Mouse (Mus musculus) heart, adult 9 months (tissue): ENCODE results near the gene Catsper3.

ENCODE experiments used
- DNase-seq, 2 experiments: peaks; one replicate each; pipeline ENCODE4 v3.0.0; 2022; ENCODE audit warnings: low spot score in 2 of 2

Gene Catsper3

GRCm38 (mm10) chr13:55784268-55784667, at the start of gene Catsper3:
Gene Catsper3 (plus strand): TSS chr13:55784568.
- no peak for DNase-seq

DNA sequence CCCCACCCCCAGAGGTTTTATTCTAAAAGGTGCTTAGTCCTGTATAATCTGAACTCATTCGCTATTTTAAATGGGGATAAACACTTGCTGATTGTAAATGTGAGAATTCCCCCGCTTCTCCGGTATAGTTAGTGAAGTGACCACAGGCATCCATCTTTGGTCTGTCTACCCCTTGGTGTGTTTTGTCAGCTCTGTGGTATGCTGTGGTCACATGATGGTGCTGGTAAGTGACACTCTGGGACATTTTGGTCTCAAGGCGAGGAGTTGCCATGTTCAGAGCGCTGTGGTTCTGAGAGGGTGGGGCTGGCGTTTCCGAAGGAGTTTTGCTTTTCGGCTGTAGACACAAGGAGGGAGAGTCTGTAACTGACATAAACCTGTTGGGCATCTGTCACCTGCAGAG, 46.5 kb upstream of the Catsper3 start:
- no peak for DNase-seq

DNA sequence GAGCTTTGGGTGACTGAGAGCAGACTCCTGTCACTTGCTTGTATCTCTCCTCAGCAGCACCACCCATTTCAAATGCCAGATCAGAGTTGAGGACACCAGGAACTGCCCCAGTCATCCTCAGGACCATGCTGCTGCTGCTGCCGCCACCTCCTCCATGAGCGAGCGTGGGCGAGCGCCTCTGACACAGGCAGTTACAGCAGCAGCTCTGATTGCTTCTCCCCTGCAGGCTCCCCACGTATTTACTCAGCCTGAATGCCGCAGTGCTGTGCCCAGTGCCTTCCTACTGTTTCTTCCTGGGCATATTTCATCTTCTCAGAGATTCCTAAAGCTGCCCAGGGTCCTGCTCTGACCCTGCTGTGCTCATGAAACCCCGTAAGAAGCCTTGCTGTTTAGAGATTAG, 42.1 kb upstream of the Catsper3 start:
- no peak for DNase-seq

DNA sequence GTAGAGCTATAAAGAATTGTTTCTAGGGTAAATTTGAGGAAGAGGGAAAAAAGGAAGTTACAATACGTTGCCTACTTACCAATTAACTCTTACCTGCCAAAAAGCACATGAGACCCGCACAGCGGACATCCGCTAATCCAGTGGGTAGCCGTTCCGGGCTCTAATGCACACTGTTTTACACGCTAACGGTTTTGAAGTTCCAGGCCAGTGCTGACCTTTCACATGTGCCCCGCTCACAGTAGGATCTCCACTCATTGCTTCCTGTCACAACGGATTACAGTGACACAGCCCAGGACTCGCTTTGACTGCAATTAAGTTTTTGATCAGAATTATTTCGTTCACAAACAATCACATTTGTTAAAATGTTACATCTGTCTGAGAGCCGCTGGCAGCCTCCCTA, 30.0 kb upstream of the Catsper3 start:
- DNase-seq: no peak

- no peak for DNase-seq
Observed at GRCm38 (mm10) chr13:55756789-55757188, 27.6 kb upstream of the Catsper3 start.

DNA sequence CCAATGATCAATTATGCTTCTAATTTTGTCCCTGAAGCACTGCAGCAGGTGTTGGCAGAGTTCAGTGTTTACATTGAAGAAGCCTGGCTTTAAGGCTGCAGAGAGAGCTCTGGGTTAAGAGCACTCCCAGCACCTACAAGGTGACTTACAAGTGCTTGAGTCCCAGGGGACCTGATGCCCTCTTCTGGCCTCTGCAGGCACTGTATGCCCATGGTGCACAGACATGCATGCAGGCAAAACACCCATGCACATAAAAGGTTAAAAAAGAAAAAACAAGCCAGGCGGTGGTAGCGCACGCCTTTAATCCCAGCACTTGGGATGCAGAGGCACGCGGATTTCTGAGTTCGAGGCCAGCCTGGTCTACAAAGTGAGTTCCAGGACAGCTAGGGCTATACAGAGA, 26.7 kb upstream of the Catsper3 start:
- no peak for DNase-seq

DNA sequence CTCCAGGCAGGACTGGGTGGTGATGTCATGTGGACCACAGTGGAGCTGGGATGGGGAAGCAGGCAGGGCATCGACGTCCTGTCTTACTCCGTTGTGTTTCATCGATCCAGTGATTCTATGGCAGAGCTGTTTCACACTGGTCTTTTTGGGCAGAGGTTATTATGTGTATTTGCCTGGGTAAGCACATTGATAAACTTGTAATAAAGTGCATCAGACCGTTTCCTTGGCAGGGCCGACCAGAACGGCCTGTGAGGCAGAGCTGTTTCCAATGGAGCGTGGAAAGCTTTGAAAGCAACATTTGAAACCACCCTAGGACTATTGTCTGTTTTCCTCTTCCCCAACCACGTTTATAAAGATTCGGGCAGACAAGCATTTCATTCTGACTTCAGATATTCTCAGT, 23.8 kb upstream of the Catsper3 start:
- DNase-seq: no peak

GRCm38 (mm10) chr13:55761486-55761885, 22.9 kb upstream of the Catsper3 start:
- no peak for DNase-seq

DNA sequence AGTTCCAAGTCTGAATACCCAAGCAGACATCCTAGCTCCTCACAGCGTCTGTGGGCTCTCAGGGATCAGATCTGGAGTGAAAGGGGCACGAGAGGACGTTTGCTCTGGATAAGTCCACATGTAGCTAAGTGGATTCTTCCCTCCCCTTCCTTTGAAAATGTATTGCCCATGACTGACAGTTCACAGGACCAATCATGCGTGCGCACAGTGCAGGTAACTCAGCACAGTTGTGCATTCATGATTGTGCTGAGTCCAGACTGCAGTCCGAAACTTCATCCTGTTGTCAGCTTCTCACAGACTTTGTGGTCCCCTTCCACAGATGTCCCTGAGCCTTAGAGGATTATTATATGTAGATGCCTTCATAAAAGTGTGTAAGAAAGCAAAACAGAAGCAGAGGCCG, 10.0 kb upstream of the Catsper3 start:
- DNase-seq: no peak

DNA sequence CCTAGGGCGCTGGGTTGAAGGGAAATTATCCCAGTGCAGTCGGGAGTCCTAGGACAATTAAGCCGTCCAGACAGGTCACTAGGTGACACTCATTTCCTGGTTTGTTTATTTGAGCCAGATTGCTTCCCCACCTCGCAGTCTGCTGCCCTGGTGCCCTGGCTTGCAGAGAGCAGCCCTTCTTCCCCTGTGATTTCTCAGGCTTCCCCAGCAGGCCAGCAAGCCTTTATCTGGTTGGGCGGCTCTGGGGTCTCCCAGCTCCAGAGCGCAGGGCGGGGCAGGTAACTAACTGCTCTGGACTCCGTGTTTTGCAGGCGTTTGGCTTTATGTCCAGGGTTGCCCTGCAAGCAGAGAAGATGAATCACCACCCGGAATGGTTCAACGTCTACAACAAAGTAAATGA, 9.3 kb upstream of the Catsper3 start:
- DNase-seq: no peak

- DNase-seq: no peak
Observed at GRCm38 (mm10) chr13:55786120-55786519, 1.8 kb downstream of the Catsper3 start.

DNA sequence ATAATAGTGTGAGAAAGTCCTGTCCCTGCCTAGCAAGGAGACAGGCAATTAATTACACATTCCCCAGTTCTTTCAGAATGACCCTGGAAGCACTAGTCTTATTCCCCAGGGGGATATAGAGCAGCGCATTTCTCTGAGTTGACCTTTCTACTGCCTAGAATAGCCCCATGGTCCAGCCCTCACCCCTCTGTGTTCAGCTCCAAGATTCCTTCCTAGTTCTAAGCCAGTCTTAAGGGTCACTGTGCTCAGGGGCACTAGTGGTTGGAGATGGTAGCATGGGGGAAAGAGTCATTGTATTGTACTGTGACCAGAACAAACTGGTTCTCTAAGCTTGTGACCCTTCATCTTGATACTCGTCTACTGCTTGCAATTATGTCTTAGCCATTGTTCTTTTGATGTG, 16.9 kb downstream of the Catsper3 start:
- DNase-seq: no peak

DNA sequence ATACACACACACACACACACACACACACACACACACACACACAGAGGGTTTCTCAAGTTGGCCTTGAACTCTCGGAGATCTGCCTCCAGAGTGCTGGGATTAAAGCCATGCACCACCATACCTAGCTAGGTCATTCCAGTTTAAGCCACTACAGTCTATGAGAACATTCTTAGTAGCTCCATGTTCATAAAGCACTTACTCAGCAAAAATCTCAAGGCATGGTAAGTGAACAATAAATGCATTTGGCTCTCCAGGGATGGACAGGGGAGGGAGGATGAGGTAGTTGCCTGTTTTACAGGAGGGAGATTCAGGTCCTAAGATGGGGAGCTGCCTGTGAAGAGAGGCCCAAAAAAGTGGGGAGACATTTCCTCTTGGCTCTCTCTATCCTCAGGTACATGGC, 19.6 kb downstream of the Catsper3 start:
- DNase-seq: no peak

GRCm38 (mm10) chr13:55809041-55809623, 24.8 kb downstream of the Catsper3 start:
- no peak for DNase-seq

DNA sequence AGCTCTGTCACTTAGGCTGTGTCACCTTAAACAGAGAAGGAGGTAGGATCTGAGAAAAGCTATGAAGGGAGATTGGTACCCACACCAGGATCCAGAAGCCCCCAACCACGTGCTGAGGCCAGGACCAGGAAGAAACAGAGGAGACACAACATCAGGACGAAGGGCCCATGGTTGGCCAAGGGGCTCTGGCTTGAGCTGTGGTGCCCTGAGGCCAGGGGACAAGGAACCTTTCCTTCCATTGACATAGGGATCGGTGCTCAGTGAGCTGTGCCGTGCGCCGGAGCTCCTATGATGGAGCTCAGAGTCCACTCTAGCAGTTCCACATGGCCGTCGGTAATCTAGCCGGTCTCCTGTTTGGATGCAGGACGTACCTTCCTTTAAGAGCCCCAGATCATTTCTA, 25.3 kb downstream of the Catsper3 start:
- DNase-seq: no peak

- DNase-seq: no peak
Observed at GRCm38 (mm10) chr13:55810947-55811346, 26.6 kb downstream of the Catsper3 start.

DNA sequence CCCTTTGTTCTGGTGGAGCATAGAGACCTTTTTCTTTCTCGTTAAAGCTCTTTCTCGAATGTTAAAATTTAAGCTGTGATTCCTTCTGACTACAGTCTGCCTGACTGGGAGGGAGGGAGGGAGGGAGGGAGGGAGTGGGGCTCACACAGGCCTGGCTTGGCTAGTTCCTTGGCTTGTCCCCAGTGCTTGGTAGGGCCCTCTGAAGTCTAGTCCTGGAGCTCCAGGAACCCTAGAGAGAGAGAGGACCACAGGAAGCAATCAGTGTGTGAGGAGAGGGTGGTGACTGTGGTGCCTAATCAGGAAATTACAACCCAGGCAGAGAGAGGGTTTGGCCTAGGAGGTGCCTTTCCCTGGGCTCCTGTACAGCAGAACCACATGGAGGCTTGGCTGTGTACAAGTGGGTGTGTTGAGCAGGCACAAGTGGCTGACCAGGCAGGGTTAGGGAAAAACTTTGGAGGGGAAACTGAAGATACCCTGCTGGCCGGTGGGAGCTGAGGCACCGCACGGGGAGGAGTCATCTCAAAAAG, 29.2 kb downstream of the Catsper3 start:
- DNase-seq: no peak

DNA sequence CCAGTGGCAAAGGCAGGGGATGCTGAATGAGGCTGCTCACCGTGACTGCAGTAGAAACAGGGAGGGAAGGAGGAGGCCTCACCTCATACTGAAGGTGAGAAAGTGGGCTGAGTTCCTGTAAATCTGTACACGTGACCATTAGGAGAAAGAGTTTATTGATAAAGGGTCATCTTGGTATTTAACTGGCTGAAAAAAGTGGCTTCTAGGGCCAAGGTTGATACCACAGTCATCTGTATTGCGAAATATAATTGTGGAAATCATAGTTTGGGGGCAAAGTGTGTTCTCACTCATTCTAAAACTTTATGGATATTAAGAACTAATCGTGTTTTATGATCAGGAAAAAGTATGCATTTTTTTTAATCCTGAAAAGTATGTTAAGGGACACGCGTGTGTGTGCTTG, 30.5 kb downstream of the Catsper3 start:
- no peak for DNase-seq

GRCm38 (mm10) chr13:55822499-55822898, 38.1 kb downstream of the Catsper3 start:
- no peak for DNase-seq

DNA sequence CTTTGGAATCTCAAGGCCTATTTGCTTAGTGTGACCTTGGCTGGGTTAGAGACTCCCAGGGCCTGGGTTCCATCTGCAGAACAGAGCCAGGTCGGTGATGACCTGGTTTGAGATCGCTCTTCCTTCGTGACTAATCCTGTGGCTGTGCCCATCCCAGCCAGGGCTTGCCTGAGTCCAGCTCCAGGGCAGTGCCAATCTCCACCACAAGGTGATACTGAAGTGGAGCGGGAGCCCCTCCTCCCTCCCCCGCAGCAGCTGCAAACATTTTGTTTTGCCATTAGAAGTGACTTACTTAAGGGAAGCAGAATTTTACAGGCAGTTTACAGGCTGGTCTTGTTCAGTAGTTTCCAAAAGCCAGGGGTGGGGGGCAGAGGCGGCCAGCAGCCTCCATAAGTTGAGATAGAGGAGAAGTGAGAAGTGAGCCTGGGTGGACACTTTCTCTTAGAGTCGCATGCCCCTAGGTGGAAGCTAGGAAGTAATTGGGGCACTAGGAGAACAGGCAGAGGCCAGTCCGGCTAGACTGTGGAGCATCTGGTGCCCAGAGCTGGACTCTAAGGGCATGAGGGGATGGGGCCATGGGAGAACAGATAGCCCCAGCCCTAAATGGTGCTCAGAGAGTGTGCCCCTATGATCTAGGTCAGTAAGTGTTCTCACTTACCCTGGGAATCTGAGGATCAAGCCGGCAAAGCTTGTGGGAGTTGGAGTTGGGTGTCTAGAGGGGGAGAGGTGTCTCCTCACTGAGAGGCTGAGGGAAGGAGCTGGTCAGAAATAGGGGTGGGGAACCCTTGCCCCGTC, 40.0 kb downstream of the Catsper3 start:
- no peak for DNase-seq

GRCm38 (mm10) chr13:55825245-55825681, 40.9 kb downstream of the Catsper3 start:
- no peak for DNase-seq

DNA sequence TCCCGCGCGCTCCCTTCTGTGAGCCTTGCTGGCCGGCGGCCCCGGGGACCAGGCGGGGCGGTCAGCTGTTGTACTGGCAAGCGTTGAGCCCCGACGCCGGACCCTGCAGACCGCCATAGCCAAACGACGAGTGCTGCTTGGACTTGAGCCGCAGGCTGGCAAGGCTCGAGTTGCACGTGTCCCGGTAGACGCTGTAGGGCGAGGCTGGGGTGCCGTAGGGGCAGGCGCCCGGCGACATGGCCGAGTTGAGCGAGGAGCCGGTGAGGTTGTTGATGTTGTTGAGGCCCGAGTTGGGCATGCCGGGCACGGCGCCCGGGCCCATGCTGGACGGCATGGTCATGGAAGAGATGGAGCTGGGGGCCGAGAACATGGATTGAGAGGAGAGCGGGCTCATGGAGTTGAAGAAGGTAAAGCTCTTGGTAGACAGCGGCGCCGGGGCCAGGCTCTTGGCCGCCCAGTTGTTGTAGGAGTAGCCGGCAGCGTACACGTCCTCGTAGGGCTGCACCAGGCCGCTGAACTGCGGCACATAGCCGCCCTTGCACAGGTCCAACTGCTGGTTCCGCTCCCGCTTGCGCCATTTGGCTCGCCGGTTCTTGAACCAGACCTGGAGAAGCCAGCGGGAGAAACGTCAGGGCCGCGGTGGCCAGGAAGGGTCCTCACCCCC, 41.8 kb downstream of the Catsper3 start:
- no peak for DNase-seq
